Mouse (Mus musculus): ENCODE results near the gene St7. TPM values are rescaled to one million over a fixed set of nuclear protein-coding genes. Genes with fewer than 3 reads are reported as not detected.

St7 gene
- polyA plus RNA-seq, 2 experiments = 29.7 to 33.0 TPM

DNA sequence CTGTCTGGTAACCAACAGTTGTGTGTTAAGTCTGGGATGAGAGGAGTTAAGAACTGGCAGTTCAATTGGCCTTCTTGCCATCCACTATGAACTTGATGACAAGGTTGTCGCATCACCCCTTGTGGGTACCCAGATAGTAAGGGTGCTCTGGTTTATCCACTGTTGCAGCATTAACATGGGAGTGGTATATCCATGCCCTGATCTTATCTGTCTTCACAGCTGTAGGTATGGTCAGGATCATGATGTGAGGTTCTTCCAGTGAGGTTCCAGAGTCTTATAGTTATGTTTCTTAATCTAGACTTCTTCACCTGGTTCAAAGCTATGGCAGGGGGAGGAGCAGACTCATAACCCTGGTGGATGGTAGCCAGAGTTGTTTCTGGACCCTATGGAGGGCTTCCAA lies 132.0 kb downstream of the St7 start:
- no peak for DNase-seq (ENCODE audit: low spot score)
- WGBS = 96% methylated on average over 1 of the region's 1 CpGs
- TF ChIP-seq POLR2A (IDR thresholded peaks at IDR 0.05; ENCODE audit: borderline replicate concordance, extremely low read depth, insufficient read depth, insufficient read length) = no peak
- H3K27me3 ChIP-seq (ENCODE audit: control insufficient read depth, insufficient read depth, low read length) = no peaks in the 10 kb centered on the region
- H3K27ac ChIP-seq (replicated peaks; ENCODE audit: low read depth, low read length) = no peak overlapping the region
- H3K4me1 ChIP-seq (ENCODE audit: control insufficient read depth, insufficient read depth, low read length) = no peaks in the 10 kb centered on the region
- H3K9me3 ChIP-seq (ENCODE audit: control insufficient read depth, low read length) = no peaks in the 10 kb centered on the region
- no peak for ATAC-seq (ENCODE audit: low FRiP score, low read depth)
- H3K9ac ChIP-seq (ENCODE audit: low read depth, low read length, severe bottlenecking) = no peak overlapping the region
- no peaks in the 10 kb centered on the region for H3K36me3 ChIP-seq (ENCODE audit: control insufficient read depth, insufficient read depth, low read length)
- no peak overlapping the region for H3K4me3 ChIP-seq (replicated peaks; ENCODE audit: low read length)
- H3K4me2 ChIP-seq (replicated peaks; ENCODE audit: low read depth, low read length, severe bottlenecking) = no peak overlapping the region

GRCm38 (mm10) chr6:17828382-17828781 lies 135.6 kb downstream of the St7 start:
- H3K27ac ChIP-seq (replicated peaks; ENCODE audit: low read depth, low read length) = no peak overlapping the region
- no peaks in the 10 kb centered on the region for H3K9me3 ChIP-seq (ENCODE audit: control insufficient read depth, low read length)
- no peaks in the 10 kb centered on the region for H3K27me3 ChIP-seq (ENCODE audit: control insufficient read depth, insufficient read depth, low read length)
- H3K36me3 ChIP-seq (ENCODE audit: control insufficient read depth, insufficient read depth, low read length) = no peaks in the 10 kb centered on the region
- H3K4me2 ChIP-seq (replicated peaks; ENCODE audit: low read depth, low read length, severe bottlenecking) = no peak overlapping the region
- no peak for TF ChIP-seq POLR2A (IDR thresholded peaks at IDR 0.05; ENCODE audit: borderline replicate concordance, extremely low read depth, insufficient read depth, insufficient read length)
- H3K4me3 ChIP-seq (replicated peaks; ENCODE audit: low read length) = no peak overlapping the region
- H3K9ac ChIP-seq (ENCODE audit: low read depth, low read length, severe bottlenecking) = no peak overlapping the region
- no peaks in the 10 kb centered on the region for H3K4me1 ChIP-seq (ENCODE audit: control insufficient read depth, insufficient read depth, low read length)
- DNase-seq (ENCODE audit: low spot score) (no peak), ATAC-seq (ENCODE audit: low FRiP score, low read depth) (no peak)
- 67% methylated on average over 4 of the region's 4 CpGs for WGBS

DNA sequence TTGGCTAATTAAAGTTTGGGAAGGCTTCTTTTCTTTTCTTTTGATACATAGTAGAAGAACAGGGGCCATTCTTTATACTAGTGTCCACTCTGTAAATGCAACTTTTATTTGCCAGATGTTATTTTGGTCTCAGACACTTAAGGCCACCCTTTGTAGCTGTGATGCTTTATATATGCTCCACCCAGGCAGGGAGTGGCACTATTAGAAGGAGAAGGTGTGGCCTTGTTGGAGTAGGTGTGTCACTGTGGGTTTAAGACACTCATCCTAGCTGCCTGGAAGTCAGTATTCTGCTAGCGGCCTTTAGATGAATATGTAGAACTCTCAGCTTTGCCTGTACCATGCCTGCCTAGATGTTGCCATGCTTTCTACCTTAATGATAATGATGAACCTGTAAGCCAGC lies 137.2 kb downstream of the St7 start:
- Histone ChIP-seq H3K9ac (ENCODE audit: low read depth, low read length, severe bottlenecking) (no peak overlapping the region), H3K36me3 (ENCODE audit: control insufficient read depth, insufficient read depth, low read length) (no peaks in the 10 kb centered on the region), H3K9me3 (ENCODE audit: control insufficient read depth, low read length) (no peaks in the 10 kb centered on the region), H3K27ac (replicated peaks; ENCODE audit: low read depth, low read length) (no peak overlapping the region), H3K27me3 (ENCODE audit: control insufficient read depth, insufficient read depth, low read length) (no peaks in the 10 kb centered on the region), H3K4me1 (ENCODE audit: control insufficient read depth, insufficient read depth, low read length) (peaks cover under 1% of the 10 kb centered on the region; the same call in 1 of the 2 replicates), H3K4me2 (replicated peaks; ENCODE audit: low read depth, low read length, severe bottlenecking) (no peak overlapping the region), H3K4me3 (replicated peaks; ENCODE audit: low read length) (no peak overlapping the region)
- no peak for TF ChIP-seq POLR2A (IDR thresholded peaks at IDR 0.05; ENCODE audit: borderline replicate concordance, extremely low read depth, insufficient read depth, insufficient read length)
- DNase-seq (ENCODE audit: low spot score) (no peak), ATAC-seq (ENCODE audit: low FRiP score, low read depth) (no peak)
- 88% methylated on average over 1 of the region's 1 CpGs for WGBS

GRCm38 (mm10) chr6:17834493-17834892 lies 141.8 kb downstream of the St7 start:
- no peak for TF ChIP-seq POLR2A (IDR thresholded peaks at IDR 0.05; ENCODE audit: borderline replicate concordance, extremely low read depth, insufficient read depth, insufficient read length)
- DNase-seq (ENCODE audit: low spot score) (peak; percentile 68), ATAC-seq (ENCODE audit: low FRiP score, low read depth) (no peak)
- Histone ChIP-seq H3K36me3 (ENCODE audit: control insufficient read depth, insufficient read depth, low read length) (no peaks in the 10 kb centered on the region), H3K27ac (replicated peaks; ENCODE audit: low read depth, low read length) (no peak overlapping the region), H3K9me3 (ENCODE audit: control insufficient read depth, low read length) (no peaks in the 10 kb centered on the region), H3K4me1 (ENCODE audit: control insufficient read depth, insufficient read depth, low read length) (peaks cover 15% of the 10 kb centered on the region; the same call in 1 of the 2 replicates), H3K9ac (ENCODE audit: low read depth, low read length, severe bottlenecking) (no peak overlapping the region), H3K4me3 (replicated peaks; ENCODE audit: low read length) (no peak overlapping the region), H3K4me2 (replicated peaks; ENCODE audit: low read depth, low read length, severe bottlenecking) (no peak overlapping the region), H3K27me3 (ENCODE audit: control insufficient read depth, insufficient read depth, low read length) (no peaks in the 10 kb centered on the region)
- 47% methylated on average over 7 of the region's 7 CpGs for WGBS

- H3K27ac ChIP-seq (replicated peaks; ENCODE audit: low read depth, low read length) = peak overlapping the region; percentile 55; the same call in 1 of the 2 replicates
- no peaks in the 10 kb centered on the region for H3K27me3 ChIP-seq (ENCODE audit: control insufficient read depth, insufficient read depth, low read length)
- H3K4me2 ChIP-seq (replicated peaks; ENCODE audit: low read depth, low read length, severe bottlenecking) = peak overlapping the region; percentile 10; the same call in 1 of the 2 replicates
- DNase-seq (ENCODE audit: low spot score) = peak; percentile 28
- H3K4me1 ChIP-seq (ENCODE audit: control insufficient read depth, insufficient read depth, low read length) = peaks cover 15% of the 10 kb centered on the region; the same call in 1 of the 2 replicates
- 23% methylated on average over 6 of the region's 6 CpGs for WGBS
- no peak for TF ChIP-seq POLR2A (IDR thresholded peaks at IDR 0.05; ENCODE audit: borderline replicate concordance, extremely low read depth, insufficient read depth, insufficient read length)
- no peaks in the 10 kb centered on the region for H3K9me3 ChIP-seq (ENCODE audit: control insufficient read depth, low read length)
- ATAC-seq (ENCODE audit: low FRiP score, low read depth) = peak; percentile 68; the same call in 1 of the 2 replicates
- H3K36me3 ChIP-seq (ENCODE audit: control insufficient read depth, insufficient read depth, low read length) = no peaks in the 10 kb centered on the region; the same call in 1 of the 2 replicates
- no peak overlapping the region for H3K9ac ChIP-seq (ENCODE audit: low read depth, low read length, severe bottlenecking)
- no peak overlapping the region for H3K4me3 ChIP-seq (replicated peaks; ENCODE audit: low read length)
Observed at GRCm38 (mm10) chr6:17835693-17836092, 143.0 kb downstream of the St7 start.

GRCm38 (mm10) chr6:17837676-17838075 lies 144.9 kb downstream of the St7 start:
- no peak for DNase-seq (ENCODE audit: low spot score)
- Histone ChIP-seq H3K36me3 (ENCODE audit: control insufficient read depth, insufficient read depth, low read length) (no peaks in the 10 kb centered on the region; the same call in 1 of the 2 replicates), H3K4me3 (replicated peaks; ENCODE audit: low read length) (no peak overlapping the region), H3K4me1 (ENCODE audit: control insufficient read depth, insufficient read depth, low read length) (peaks cover 15% of the 10 kb centered on the region; the same call in 1 of the 2 replicates), H3K9ac (ENCODE audit: low read depth, low read length, severe bottlenecking) (no peak overlapping the region), H3K4me2 (replicated peaks; ENCODE audit: low read depth, low read length, severe bottlenecking) (no peak overlapping the region), H3K9me3 (ENCODE audit: control insufficient read depth, low read length) (no peaks in the 10 kb centered on the region), H3K27ac (replicated peaks; ENCODE audit: low read depth, low read length) (no peak overlapping the region), H3K27me3 (ENCODE audit: control insufficient read depth, insufficient read depth, low read length) (no peaks in the 10 kb centered on the region)
- 82% methylated on average over 1 of the region's 1 CpGs for WGBS
- ATAC-seq (ENCODE audit: low FRiP score, low read depth) = no peak
- TF ChIP-seq POLR2A (IDR thresholded peaks at IDR 0.05; ENCODE audit: borderline replicate concordance, extremely low read depth, insufficient read depth, insufficient read length) = no peak

Data from limb, embryonic 14.5 days (tissue).